Mouse (Mus musculus) midbrain, embryonic 16.5 days (tissue): ENCODE data around the gene Tsc1. TPM values are rescaled to one million over a fixed set of nuclear protein-coding genes. Genes with fewer than 3 reads are reported as not detected.

Source experiments
- ATAC-seq: fragments of 200-750 bp; cut with Nextera tagmentation; 2 replicates; pipeline ENCODE4 v1.8.0; 2017; ENCODE audit warnings: moderate TSS enrichment
- H3K27ac ChIP-seq: fragments of 300-500 bp; sonication (generic); 2 replicates; pipeline ENCODE4 v1.5.1; 2014; ENCODE audit warnings: mild to moderate bottlenecking, low read length, mixed read lengths
- H3K27me3 ChIP-seq: fragments of 300-500 bp; sonication (generic); 2 replicates; pipeline ENCODE4 v1.6.1; 2014; ENCODE audit warnings: low read depth, low read length, mixed read lengths; ENCODE audit not compliant: control insufficient read depth, insufficient read depth
- H3K36me3 ChIP-seq: fragments of 300-500 bp; sonication (generic); 2 replicates; pipeline ENCODE4 v1.6.1; 2014; ENCODE audit warnings: mild to moderate bottlenecking, low read length, moderate library complexity, mixed read lengths; ENCODE audit not compliant: control insufficient read depth, insufficient read depth
- H3K4me1 ChIP-seq: fragments of 300-500 bp; sonication (generic); 2 replicates; pipeline ENCODE4 v1.6.1; 2014; ENCODE audit warnings: mild to moderate bottlenecking, low read length, mixed read lengths; ENCODE audit not compliant: control insufficient read depth, insufficient read depth
- H3K4me2 ChIP-seq: fragments of 300-500 bp; sonication (generic); 2 replicates; pipeline ENCODE4 v1.6.1; 2014; ENCODE audit warnings: mild to moderate bottlenecking, low read length, mixed read lengths
- H3K4me3 ChIP-seq: fragments of 300-500 bp; sonication (generic); 2 replicates; pipeline ENCODE4 v1.5.1; 2014; ENCODE audit warnings: low read depth, mild to moderate bottlenecking, low read length, moderate library complexity, mixed read lengths
- H3K9ac ChIP-seq: fragments of 300-500 bp; sonication (generic); 2 replicates; pipeline ENCODE4 v1.6.1; 2014; ENCODE audit warnings: low read depth, low read length, mixed read lengths
- H3K9me3 ChIP-seq: fragments of 300-500 bp; sonication (generic); replicated peaks from 2 replicates; pipeline ENCODE4 v1.6.1; 2014; ENCODE audit warnings: mild to moderate bottlenecking, low read length, mixed read lengths; ENCODE audit not compliant: control insufficient read depth, poor library complexity, severe bottlenecking
- WGBS: fragments of 180-500 bp; shearing (Covaris S2); extraction: QIAGEN DNeasy Blood & Tissue Kit; methylation state at CpG from one replicate; pipeline ENCODE4 v1.1.7; 2014; 5-methylcytosine and 5-hydroxymethylcytosine counted together
- polyA plus RNA-seq: library from polyadenylated mRNA; unstranded; fragments of >200 nt; fragmentation: Nextera tagmentation; extraction: Ambion mirVana; gene quantifications from 2 replicates; pipeline ENCODE4 v1.2.1, GENCODE M21; 2015

Gene Tsc1
- polyA plus RNA-seq, 1 experiment from 2014 or later = 30.4 TPM

GRCm38 (mm10) chr2:28656216-28656615 is 15.2 kb downstream of the Tsc1 start:
- Histone ChIP-seq H3K4me2 (no peak overlapping the region), H3K27ac (no peak overlapping the region), H3K9ac (no peak overlapping the region), H3K9me3 (no peaks in the 10 kb centered on the region), H3K27me3 (no peaks in the 10 kb centered on the region), H3K36me3 (peaks cover 23% of the 10 kb centered on the region), H3K4me3 (no peak overlapping the region), H3K4me1 (no peaks in the 10 kb centered on the region)
- 81% methylated on average over 8 of the region's 8 CpGs for WGBS
- ATAC-seq = no peak

GRCm38 (mm10) chr2:28662891-28663290 is 21.9 kb downstream of the Tsc1 start:
- Histone ChIP-seq H3K9me3 (no peaks in the 10 kb centered on the region), H3K4me3 (no peak overlapping the region), H3K27ac (no peak overlapping the region), H3K9ac (no peak overlapping the region), H3K4me2 (no peak overlapping the region), H3K27me3 (no peaks in the 10 kb centered on the region), H3K4me1 (no peaks in the 10 kb centered on the region), H3K36me3 (peaks cover 52% of the 10 kb centered on the region)
- ATAC-seq = no peak
- 91% methylated on average over 3 of the region's 3 CpGs for WGBS

GRCm38 (mm10) chr2:28665818-28666217 is 24.8 kb downstream of the Tsc1 start:
- Histone ChIP-seq H3K4me1 (no peaks in the 10 kb centered on the region), H3K27me3 (no peaks in the 10 kb centered on the region), H3K9ac (no peak overlapping the region), H3K4me2 (no peak overlapping the region), H3K9me3 (no peaks in the 10 kb centered on the region), H3K36me3 (peaks cover 45% of the 10 kb centered on the region), H3K4me3 (no peak overlapping the region), H3K27ac (no peak overlapping the region)
- ATAC-seq = no peak
- 88% methylated on average over 3 of the region's 3 CpGs for WGBS

GRCm38 (mm10) chr2:28671438-28671837 is 30.4 kb downstream of the Tsc1 start:
- Histone ChIP-seq H3K9ac (no peak overlapping the region), H3K36me3 (peaks cover 43% of the 10 kb centered on the region), H3K4me3 (no peak overlapping the region), H3K27me3 (no peaks in the 10 kb centered on the region), H3K4me2 (no peak overlapping the region), H3K27ac (no peak overlapping the region), H3K4me1 (no peaks in the 10 kb centered on the region), H3K9me3 (no peaks in the 10 kb centered on the region)
- no peak for ATAC-seq
- WGBS = 93% methylated on average over 2 of the region's 2 CpGs

- Histone ChIP-seq H3K9me3 (no peaks in the 10 kb centered on the region), H3K36me3 (peaks cover 59% of the 10 kb centered on the region), H3K4me3 (no peak overlapping the region), H3K9ac (no peak overlapping the region), H3K4me1 (no peaks in the 10 kb centered on the region), H3K27me3 (no peaks in the 10 kb centered on the region), H3K4me2 (no peak overlapping the region), H3K27ac (no peak overlapping the region)
- 98% methylated on average over 8 of the region's 8 CpGs for WGBS
- no peak for ATAC-seq
Observed at GRCm38 (mm10) chr2:28676005-28676404, 35.0 kb downstream of the Tsc1 start.

GRCm38 (mm10) chr2:28680710-28681109 is 39.7 kb downstream of the Tsc1 start:
- peaks cover 50% of the 10 kb centered on the region for H3K36me3 ChIP-seq
- H3K4me1 ChIP-seq = no peaks in the 10 kb centered on the region
- no peaks in the 10 kb centered on the region for H3K27me3 ChIP-seq
- ATAC-seq = no peak
- WGBS = 21% methylated on average over 4 of the region's 4 CpGs
- H3K4me2 ChIP-seq = no peak overlapping the region
- H3K27ac ChIP-seq = no peak overlapping the region
- no peaks in the 10 kb centered on the region for H3K9me3 ChIP-seq
- H3K4me3 ChIP-seq = no peak overlapping the region
- no peak overlapping the region for H3K9ac ChIP-seq

- WGBS = 94% methylated on average over 4 of the region's 4 CpGs
- no peak for ATAC-seq
- H3K9me3 ChIP-seq = no peaks in the 10 kb centered on the region
- H3K27ac ChIP-seq = no peak overlapping the region
- H3K4me1 ChIP-seq = no peaks in the 10 kb centered on the region
- no peaks in the 10 kb centered on the region for H3K27me3 ChIP-seq
- H3K9ac ChIP-seq = no peak overlapping the region
- H3K4me2 ChIP-seq = no peak overlapping the region
- no peak overlapping the region for H3K4me3 ChIP-seq
- H3K36me3 ChIP-seq = peaks cover 51% of the 10 kb centered on the region
Observed at GRCm38 (mm10) chr2:28681718-28682117, 40.7 kb downstream of the Tsc1 start.

GRCm38 (mm10) chr2:28685895-28686294 is 44.9 kb downstream of the Tsc1 start:
- H3K4me3 ChIP-seq = no peak overlapping the region
- WGBS = 92% methylated on average over 7 of the region's 7 CpGs
- no peak overlapping the region for H3K4me2 ChIP-seq
- H3K9me3 ChIP-seq = no peaks in the 10 kb centered on the region
- no peaks in the 10 kb centered on the region for H3K4me1 ChIP-seq
- no peaks in the 10 kb centered on the region for H3K27me3 ChIP-seq
- no peak overlapping the region for H3K9ac ChIP-seq
- ATAC-seq = no peak
- peaks cover 31% of the 10 kb centered on the region for H3K36me3 ChIP-seq
- H3K27ac ChIP-seq = no peak overlapping the region

GRCm38 (mm10) chr2:28688431-28688830 is 47.4 kb downstream of the Tsc1 start:
- Histone ChIP-seq H3K27ac (no peak overlapping the region), H3K36me3 (peaks cover 17% of the 10 kb centered on the region)
- 36% methylated on average over 3 of the region's 3 CpGs for WGBS

GRCm38 (mm10) chr2:28692692-28693091 is 51.7 kb downstream of the Tsc1 start:
- Histone ChIP-seq H3K9me3 (no peaks in the 10 kb centered on the region), H3K4me3 (no peak overlapping the region), H3K36me3 (no peaks in the 10 kb centered on the region), H3K27me3 (no peaks in the 10 kb centered on the region), H3K4me1 (no peaks in the 10 kb centered on the region), H3K27ac (no peak overlapping the region), H3K4me2 (no peak overlapping the region), H3K9ac (no peak overlapping the region)
- ATAC-seq = no peak
- WGBS = 71% methylated on average over 9 of the region's 9 CpGs

More at GRCm38 (mm10) chr2:28688431-28688830, 47.4 kb downstream of the Tsc1 start:
- no peaks in the 10 kb centered on the region for H3K27me3 ChIP-seq
- no peaks in the 10 kb centered on the region for H3K4me1 ChIP-seq
- no peaks in the 10 kb centered on the region for H3K9me3 ChIP-seq
- no peak overlapping the region for H3K4me3 ChIP-seq
- no peak overlapping the region for H3K4me2 ChIP-seq
- no peak for ATAC-seq
- no peak overlapping the region for H3K9ac ChIP-seq
